Mouse (Mus musculus) intestine, postnatal 0 days (tissue): Measurements from ENCODE around the gene Polr2l. TPM values are rescaled to one million over a fixed set of nuclear protein-coding genes. Genes with fewer than 3 reads are reported as not detected.

ENCODE experiments used
- ATAC-seq: fragments of 200-750 bp; cut with Nextera tagmentation; 2 replicates; pipeline ENCODE4 v1.8.0; 2017; ENCODE audit warnings: mild to moderate bottlenecking, moderate TSS enrichment, moderate library complexity
- H3K27ac ChIP-seq: fragments of 300-500 bp; sonication (generic); 2 replicates; pipeline ENCODE4 v1.5.1; 2014; ENCODE audit warnings: mild to moderate bottlenecking, low read depth, low read length, moderate library complexity
- H3K27me3 ChIP-seq: fragments of 300-500 bp; sonication (generic); replicated peaks from 2 replicates; pipeline ENCODE4 v1.6.1; 2014; ENCODE audit warnings: low read length, mixed read lengths; ENCODE audit not compliant: control insufficient read depth, insufficient read depth
- H3K36me3 ChIP-seq: fragments of 300-500 bp; sonication (generic); 2 replicates; pipeline ENCODE4 v1.6.1; 2014; ENCODE audit warnings: mild to moderate bottlenecking, moderate library complexity; ENCODE audit not compliant: control insufficient read depth, insufficient read depth
- H3K4me1 ChIP-seq: fragments of 300-500 bp; sonication (generic); replicated peaks from 2 replicates; pipeline ENCODE4 v1.6.1; 2014; ENCODE audit warnings: antibody characterized with exemption, low read length, mixed read lengths; ENCODE audit not compliant: control insufficient read depth, insufficient read depth
- H3K4me2 ChIP-seq: fragments of 300-500 bp; sonication (generic); replicated peaks from 2 replicates; pipeline ENCODE4 v1.6.1; 2014; ENCODE audit warnings: low read depth, mild to moderate bottlenecking, moderate library complexity
- H3K4me3 ChIP-seq: fragments of 300-500 bp; sonication (generic); 2 replicates; pipeline ENCODE4 v1.5.1; 2014; ENCODE audit warnings: low read depth, low read length
- H3K9ac ChIP-seq: fragments of 300-500 bp; sonication (generic); 2 replicates; pipeline ENCODE4 v1.6.1; 2014; ENCODE audit warnings: mild to moderate bottlenecking, low read depth, low read length
- H3K9me3 ChIP-seq: fragments of 300-500 bp; sonication (generic); 2 replicates; pipeline ENCODE4 v1.6.1; 2016; ENCODE audit warnings: mixed run types; ENCODE audit not compliant: control insufficient read depth
- CTCF ChIP-seq: sonication (generic); IDR thresholded peaks from 2 replicates; pipeline ENCODE4 v1.5.1; 2016; ENCODE audit warnings: low read depth, mild to moderate bottlenecking, control low read depth, antibody characterized with exemption, moderate library complexity
- WGBS: fragments of 180-500 bp; shearing (Covaris S2); extraction: QIAGEN DNeasy Blood & Tissue Kit; methylation state at CpG from one replicate; pipeline ENCODE4 v1.1.7; 2014; 5-methylcytosine and 5-hydroxymethylcytosine counted together
- polyA plus RNA-seq: library from polyadenylated mRNA; unstranded; fragments of >200 nt; fragmentation: Nextera tagmentation; extraction: Ambion mirVana; gene quantifications from 2 replicates; pipeline ENCODE4 v1.2.1, GENCODE M21; 2015

Polr2l gene
- polyA plus RNA-seq, 1 experiment from 2014 or later: 36.8 TPM

DNA sequence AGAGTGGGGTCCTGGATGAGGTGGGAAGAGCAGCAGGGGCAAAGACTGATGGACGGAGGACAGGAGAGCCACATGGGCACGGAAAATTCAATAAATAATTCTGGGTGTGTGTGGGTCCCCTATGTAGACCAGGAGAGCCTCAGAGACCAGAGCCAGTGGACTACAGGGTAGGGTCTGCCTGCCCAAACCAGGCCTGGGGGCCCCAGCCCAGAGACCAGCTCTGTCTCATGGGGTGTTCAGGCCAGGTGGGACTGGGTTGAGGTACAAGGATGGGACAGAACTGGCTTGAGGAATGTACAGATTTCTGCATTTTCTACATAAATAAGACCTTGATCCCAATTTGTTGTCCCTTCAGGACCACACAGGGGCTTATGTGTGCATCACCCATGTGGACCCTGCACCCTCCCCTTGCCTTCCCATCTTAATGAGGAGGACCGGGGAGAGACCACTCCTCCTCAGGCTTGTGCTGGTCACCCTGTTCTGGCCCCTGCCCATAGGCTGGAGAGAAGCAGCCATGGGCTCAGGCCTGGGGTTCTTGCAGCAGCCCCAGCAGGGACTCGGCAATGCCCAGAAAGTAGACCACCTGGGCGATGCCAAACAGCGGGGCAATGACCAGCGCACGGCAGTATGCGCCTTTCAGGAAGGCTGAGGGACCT, 44.2 kb downstream of the Polr2l start:
- Histone ChIP-seq H3K4me3 (no peak overlapping the region), H3K9me3 (no peaks in the 10 kb centered on the region), H3K4me2 (no peak overlapping the region), H3K36me3 (peaks cover 39% of the 10 kb centered on the region), H3K27me3 (no peaks in the 10 kb centered on the region), H3K4me1 (peaks cover 11% of the 10 kb centered on the region), H3K27ac (no peak overlapping the region), H3K9ac (no peak overlapping the region)
- TF ChIP-seq CTCF: no peak
- ATAC-seq: no peak
- WGBS: 96% methylated on average over 9 of the region's 9 CpGs

DNA sequence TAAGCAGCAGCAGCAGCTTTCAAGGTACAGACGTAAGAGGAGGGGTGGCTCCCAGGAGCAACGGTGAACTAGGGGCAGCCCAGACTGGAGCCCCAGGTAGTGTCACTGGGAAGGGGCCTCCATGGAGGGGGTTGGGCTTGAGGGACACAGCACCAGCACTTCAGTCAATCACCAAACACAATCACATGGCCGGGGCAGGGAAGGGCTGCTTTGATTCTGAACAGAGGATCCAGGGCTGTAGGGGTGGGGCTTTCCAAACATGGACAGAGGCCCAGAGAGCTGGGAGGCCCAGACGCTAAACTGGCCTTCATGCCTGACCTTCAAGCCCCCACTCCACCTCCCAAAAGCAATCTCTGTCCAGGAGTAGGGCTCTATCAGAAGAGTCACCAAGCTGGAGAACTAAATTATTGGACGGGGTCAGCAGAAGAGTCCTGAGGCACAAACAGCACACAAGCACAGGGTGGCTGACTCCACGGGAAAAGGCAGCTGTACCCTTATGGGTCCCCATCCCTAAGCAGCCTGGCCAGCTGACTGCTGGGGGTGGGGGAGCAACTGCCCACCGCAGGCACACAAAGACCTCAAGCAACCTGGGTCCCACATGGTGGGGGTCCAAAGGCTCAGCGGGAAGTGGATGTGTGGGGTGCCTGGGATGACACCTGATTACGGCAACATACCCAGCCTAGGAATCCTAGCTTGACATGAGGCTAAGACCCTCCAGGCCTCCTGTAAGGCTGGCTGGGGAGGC, 44.9 kb downstream of the Polr2l start:
- ATAC-seq: no peak
- Histone ChIP-seq H3K36me3 (peaks cover 39% of the 10 kb centered on the region), H3K27me3 (no peaks in the 10 kb centered on the region), H3K9me3 (no peaks in the 10 kb centered on the region), H3K4me3 (no peak overlapping the region), H3K4me1 (peaks cover 7% of the 10 kb centered on the region; the same call in 1 of the 2 replicates), H3K27ac (no peak overlapping the region), H3K4me2 (no peak overlapping the region), H3K9ac (no peak overlapping the region)
- TF ChIP-seq CTCF: no peak
- WGBS: 61% methylated on average over 9 of the region's 9 CpGs

DNA sequence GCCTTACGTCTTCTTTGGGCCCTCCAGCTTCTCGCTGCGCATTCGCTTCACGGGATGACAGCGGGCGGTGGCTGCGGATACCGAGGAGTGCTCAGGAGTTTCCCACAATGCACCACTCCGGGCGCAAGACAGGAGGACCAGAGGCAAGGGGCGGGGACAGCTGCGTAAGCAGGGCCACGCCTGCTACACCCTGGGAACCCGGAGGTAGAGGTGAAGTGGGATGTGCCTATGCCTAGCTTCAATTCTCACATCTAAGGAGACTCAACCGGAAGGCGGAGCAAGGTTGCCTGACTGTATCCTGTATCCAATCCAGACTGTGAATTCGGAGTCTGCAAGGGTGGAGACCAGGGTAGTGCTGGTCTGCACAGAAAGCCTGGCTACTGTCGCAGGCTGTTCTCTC, 45.6 kb downstream of the Polr2l start, which contains the start of gene Cend1:
TSS of gene Cend1 (minus strand) at position 182 of the 400 bp plus-strand sequence.
- Histone ChIP-seq H3K36me3 (peaks cover 39% of the 10 kb centered on the region), H3K4me1 (peaks cover under 1% of the 10 kb centered on the region; the same call in 1 of the 2 replicates), H3K4me3 (no peak within 1 kb of the TSS), H3K27me3 (no peaks in the 10 kb centered on the region), H3K4me2 (peak within 1 kb of the TSS; percentile 27), H3K9me3 (no peaks in the 10 kb centered on the region), H3K27ac (no peak within 1 kb of the TSS), H3K9ac (no peak within 1 kb of the TSS)
- TF ChIP-seq CTCF: no peak
- WGBS: 11% methylated on average over 19 of the region's 19 CpGs
- peak; percentile 47 for ATAC-seq

DNA sequence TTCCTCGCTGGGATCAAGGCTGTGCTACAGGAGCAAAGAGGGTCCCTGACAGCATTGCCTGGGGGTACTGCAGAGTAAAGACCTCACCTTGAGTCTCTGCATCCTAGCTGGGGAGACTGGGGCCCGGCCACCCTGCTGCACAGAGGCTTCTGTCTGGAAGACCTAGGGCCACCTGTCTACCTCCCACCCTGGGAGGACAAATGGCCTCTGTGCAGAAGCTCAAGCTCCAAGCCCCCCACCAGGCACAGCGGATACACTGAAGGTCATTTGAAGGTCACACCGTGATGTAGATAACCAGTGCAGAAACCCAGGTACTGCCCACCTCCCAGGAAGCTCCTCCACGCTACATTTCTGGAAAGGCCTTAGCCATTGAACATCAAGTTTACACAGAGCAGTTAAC, 46.2 kb downstream of the Polr2l start:
- ATAC-seq: no peak
- 62% methylated on average over 5 of the region's 5 CpGs for WGBS
- no peak overlapping the region; the same call in 1 of the 2 replicates for H3K4me2 ChIP-seq
- TF ChIP-seq CTCF: no peak
- no peaks in the 10 kb centered on the region for H3K9me3 ChIP-seq
- no peaks in the 10 kb centered on the region for H3K27me3 ChIP-seq
- no peaks in the 10 kb centered on the region; the same call in 1 of the 2 replicates for H3K4me1 ChIP-seq
- no peak overlapping the region for H3K9ac ChIP-seq
- peaks cover 36% of the 10 kb centered on the region for H3K36me3 ChIP-seq
- H3K4me3 ChIP-seq: no peak overlapping the region
- no peak overlapping the region for H3K27ac ChIP-seq

DNA sequence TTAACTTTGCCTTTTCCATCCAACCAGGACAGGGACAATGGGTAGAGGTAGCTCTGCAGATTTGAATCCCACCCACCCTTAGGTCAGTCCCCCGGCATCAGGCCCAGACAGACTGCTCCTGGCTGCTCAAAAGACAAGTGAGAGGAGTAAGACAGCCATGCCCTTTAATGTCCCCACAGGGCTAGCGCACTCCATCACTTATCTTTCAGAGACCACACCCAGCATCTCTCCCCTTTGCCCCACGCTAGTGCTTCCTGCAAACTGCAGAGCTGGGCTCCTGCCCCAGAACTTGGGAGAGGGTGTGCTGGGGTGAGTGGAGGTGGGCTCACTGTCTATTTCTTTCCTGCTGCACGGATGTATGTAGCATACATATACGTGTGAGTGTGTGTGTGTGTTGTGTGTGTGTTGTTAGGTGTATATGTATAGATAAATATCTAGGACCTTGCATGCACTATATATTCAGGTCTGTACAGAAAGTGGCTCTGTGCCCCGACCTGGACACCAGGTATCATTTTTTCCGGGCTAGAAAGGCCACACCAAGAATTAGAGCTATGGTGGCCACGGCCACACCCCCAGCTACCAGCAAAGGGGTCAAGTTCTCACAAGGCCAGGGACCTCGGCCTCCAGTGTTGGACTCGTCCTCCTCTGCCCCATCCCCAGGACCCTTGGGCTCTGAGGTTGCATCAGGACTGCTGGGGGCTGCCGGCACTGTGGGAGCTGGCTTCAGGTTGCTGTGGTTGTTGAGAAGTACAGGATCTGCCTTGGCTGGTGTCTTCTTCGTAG, 47.8 kb downstream of the Polr2l start:
- no peak for ATAC-seq
- WGBS: 73% methylated on average over 12 of the region's 12 CpGs
- no peaks in the 10 kb centered on the region for H3K27me3 ChIP-seq
- H3K4me2 ChIP-seq: no peak overlapping the region
- peaks cover 20% of the 10 kb centered on the region for H3K36me3 ChIP-seq
- H3K4me3 ChIP-seq: no peak overlapping the region
- TF ChIP-seq CTCF: no peak
- no peak overlapping the region for H3K27ac ChIP-seq
- no peaks in the 10 kb centered on the region; the same call in 1 of the 2 replicates for H3K4me1 ChIP-seq
- no peak overlapping the region for H3K9ac ChIP-seq
- H3K9me3 ChIP-seq: no peaks in the 10 kb centered on the region

DNA sequence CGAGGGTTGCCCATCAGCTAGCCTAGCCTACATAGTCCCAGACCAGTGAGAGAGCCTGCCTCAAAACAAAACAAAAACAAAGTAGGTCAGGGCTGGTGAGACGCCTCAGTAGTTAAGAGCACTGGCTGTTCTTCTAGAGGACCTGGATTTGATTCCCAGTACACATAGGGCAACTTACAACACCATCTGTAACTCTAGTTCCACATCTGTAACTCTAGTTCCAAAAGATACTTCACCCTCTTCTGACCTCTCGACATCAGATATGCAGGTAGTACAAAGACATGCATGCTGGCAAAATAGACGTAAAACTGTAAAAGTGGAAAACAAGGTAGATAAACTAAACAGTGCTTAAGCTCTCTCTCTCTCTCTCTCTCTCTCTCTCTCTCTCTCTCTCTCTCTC, 51.1 kb downstream of the Polr2l start:
- no peaks in the 10 kb centered on the region for H3K36me3 ChIP-seq
- H3K9ac ChIP-seq: no peak overlapping the region
- no peaks in the 10 kb centered on the region for H3K9me3 ChIP-seq
- no peaks in the 10 kb centered on the region for H3K4me1 ChIP-seq
- no peak overlapping the region for H3K4me2 ChIP-seq
- 73% methylated on average over 4 of the region's 4 CpGs for WGBS
- H3K27ac ChIP-seq: no peak overlapping the region
- H3K4me3 ChIP-seq: no peak overlapping the region
- no peak for TF ChIP-seq CTCF
- ATAC-seq: no peak
- no peaks in the 10 kb centered on the region for H3K27me3 ChIP-seq

Other genes with a start within 250 kb of the Polr2l start
- 24.7 and 27.8 TPM in 2 replicates for gene Phrf1, start 246.3 kb downstream of the Polr2l start, polyA plus RNA-seq
- gene Irf7, start 208.7 kb downstream of the Polr2l start, polyA plus RNA-seq: 120 and 124 TPM in 2 replicates
- gene Cdhr5, start 198.3 kb downstream of the Polr2l start, polyA plus RNA-seq: 914 and 971 TPM in 2 replicates
- gene Sct, start 196.0 kb downstream of the Polr2l start, polyA plus RNA-seq: 348 and 368 TPM in 2 replicates
- gene Drd4, start 183.1 kb downstream of the Polr2l start, polyA plus RNA-seq: 0.33 and 0.38 TPM in 2 replicates
- 52.8 and 55.7 TPM in 2 replicates for gene Deaf1, start 147.4 kb downstream of the Polr2l start, polyA plus RNA-seq
- 21.8 and 23.3 TPM in 2 replicates for gene Tmem80, start 147.4 kb downstream of the Polr2l start, polyA plus RNA-seq
- gene Eps8l2, start 136.3 kb downstream of the Polr2l start, polyA plus RNA-seq: 234 and 248 TPM in 2 replicates
- gene Taldo1, start 82.9 kb downstream of the Polr2l start, polyA plus RNA-seq: 706 and 711 TPM in 2 replicates
- 34.3 and 37.1 TPM in 2 replicates for gene Gatd1, start 61.0 kb downstream of the Polr2l start, polyA plus RNA-seq
- gene Cend1, start 45.6 kb downstream of the Polr2l start, polyA plus RNA-seq: 2.7 and 3.3 TPM in 2 replicates
- gene Slc25a22, start 37.2 kb downstream of the Polr2l start, polyA plus RNA-seq: 65.8 and 67.7 TPM in 2 replicates
- 1.4 and 1.6 TPM in 2 replicates for gene Pidd1, start 31.1 kb downstream of the Polr2l start, polyA plus RNA-seq
- 968 and 992 TPM in 2 replicates for gene Rplp2, start 27.8 kb downstream of the Polr2l start, polyA plus RNA-seq
- 75.5 and 79.4 TPM in 2 replicates for gene Pnpla2, start 19.9 kb downstream of the Polr2l start, polyA plus RNA-seq
- 12.6 and 12.7 TPM in 2 replicates for gene Cracr2b, start 14.0 kb downstream of the Polr2l start, polyA plus RNA-seq
- gene Cd151, start 7.7 kb downstream of the Polr2l start, polyA plus RNA-seq: 27.6 and 29.3 TPM in 2 replicates
- 39.7 and 40.1 TPM in 2 replicates for gene Tspan4, start 108 bp upstream of the Polr2l start, polyA plus RNA-seq
- 20.5 and 23.8 TPM in 2 replicates for gene Chid1, start 64.7 kb upstream of the Polr2l start, polyA plus RNA-seq
- 69.7 and 76.6 TPM in 2 replicates for gene Ap2a2, start 87.0 kb upstream of the Polr2l start, polyA plus RNA-seq
- 8.9 and 9.8 TPM in 2 replicates for gene Muc6, start 180.2 kb upstream of the Polr2l start, polyA plus RNA-seq
- gene Muc2, start 215.2 kb upstream of the Polr2l start, polyA plus RNA-seq: 167 and 175 TPM in 2 replicates